Mouse (Mus musculus) forebrain, embryonic 10.5 days (tissue): ENCODE results near the gene Hsdl2. TPM values are rescaled to one million over a fixed set of nuclear protein-coding genes. Genes with fewer than 3 reads are reported as not detected.

ENCODE experiments used
- DNase-seq: peaks from one replicate; pipeline ENCODE4 v3.0.0-alpha.2; 2017; ENCODE audit warnings: low spot score; ENCODE audit errors: extremely low spot score
- H3K27ac ChIP-seq: fragments of 300-500 bp; sonication (generic); 2 replicates; pipeline ENCODE4 v1.5.1; 2016; ENCODE audit warnings: mild to moderate bottlenecking
- H3K27me3 ChIP-seq: fragments of 300-500 bp; sonication (generic); 2 replicates; pipeline ENCODE4 v1.6.1; 2016; ENCODE audit warnings: mild to moderate bottlenecking; ENCODE audit not compliant: poor library complexity, severe bottlenecking
- H3K36me3 ChIP-seq: fragments of 300-500 bp; sonication (generic); replicated peaks from 2 replicates; pipeline ENCODE4 v1.6.1; 2016; ENCODE audit warnings: mild to moderate bottlenecking, moderate library complexity
- H3K4me1 ChIP-seq: fragments of 300-500 bp; sonication (generic); 2 replicates; pipeline ENCODE4 v1.6.1; 2016
- H3K4me3 ChIP-seq: fragments of 300-500 bp; sonication (generic); 2 replicates; pipeline ENCODE4 v1.5.1; 2016; ENCODE audit warnings: mild to moderate bottlenecking, moderate library complexity
- H3K9me3 ChIP-seq: fragments of 300-500 bp; sonication (generic); 2 replicates; pipeline ENCODE4 v1.6.1; 2016; ENCODE audit warnings: mild to moderate bottlenecking, moderate library complexity
- whole genome bisulfite sequencing: fragments of 180-500 bp; shearing (Covaris S2); methylation state at CpG from one replicate; pipeline ENCODE4 v1.1.7; 2016; 5-methylcytosine and 5-hydroxymethylcytosine counted together
- polyA plus RNA-seq: library from polyadenylated mRNA; unstranded; fragments of >200 nt; fragmentation: Nextera tagmentation; extraction: Ambion mirVana; gene quantifications from 2 replicates; pipeline ENCODE4 v1.2.1, GENCODE M21; 2016

The Hsdl2 gene
- polyA plus RNA-seq, 1 experiment from 2014 or later = 18.8 TPM

GRCm38 (mm10) chr4:59572521-59573118 lies 8.7 kb upstream of the Hsdl2 start:
- no peaks in the 10 kb centered on the region for H3K9me3 ChIP-seq
- H3K4me1 ChIP-seq = no peaks in the 10 kb centered on the region
- H3K27me3 ChIP-seq = no peaks in the 10 kb centered on the region
- H3K4me3 ChIP-seq = no peak overlapping the region
- DNase-seq = no peak
- H3K36me3 ChIP-seq = no peaks in the 10 kb centered on the region
- 87% methylated on average over 11 of the region's 11 CpGs for whole genome bisulfite sequencing
- no peak overlapping the region for H3K27ac ChIP-seq

- H3K27me3 ChIP-seq = peaks cover 9% of the 10 kb centered on the region
- WGBS = 89% methylated on average over 11 of the region's 11 CpGs
- no peak overlapping the region for H3K4me3 ChIP-seq
- H3K36me3 ChIP-seq = no peaks in the 10 kb centered on the region
- no peak for DNase-seq
- peaks cover 4% of the 10 kb centered on the region for H3K4me1 ChIP-seq
- H3K9me3 ChIP-seq = no peaks in the 10 kb centered on the region
- H3K27ac ChIP-seq = no peak overlapping the region
These were observed 6.0 kb upstream of the Hsdl2 start for GRCm38 (mm10) chr4:59575184-59575958.

- H3K27me3 ChIP-seq = peaks cover 9% of the 10 kb centered on the region
- no peaks in the 10 kb centered on the region for H3K36me3 ChIP-seq
- H3K4me1 ChIP-seq = peaks cover 18% of the 10 kb centered on the region
- no peaks in the 10 kb centered on the region for H3K9me3 ChIP-seq
- under 1% methylated on average over 23 of the region's 23 CpGs for WGBS
- peak overlapping the region; percentile 83 for H3K27ac ChIP-seq
- DNase-seq = peak; percentile 34
- H3K4me3 ChIP-seq = peak overlapping the region; percentile 75
These were observed 675 bp upstream of the Hsdl2 start for GRCm38 (mm10) chr4:59580495-59581281.

- Histone ChIP-seq H3K9me3 (no peaks in the 10 kb centered on the region), H3K27ac (no peak overlapping the region), H3K4me3 (peak overlapping the region; percentile 75), H3K36me3 (no peaks in the 10 kb centered on the region), H3K27me3 (peaks cover 9% of the 10 kb centered on the region), H3K4me1 (peaks cover 18% of the 10 kb centered on the region)
- DNase-seq = no peak
- 31% methylated on average over 6 of the region's 6 CpGs for WGBS
These were observed 823 bp downstream of the Hsdl2 start for GRCm38 (mm10) chr4:59582186-59582585.

- H3K4me1 ChIP-seq = peaks cover 17% of the 10 kb centered on the region
- no peak overlapping the region for H3K4me3 ChIP-seq
- no peak for DNase-seq
- 80% methylated on average over 5 of the region's 5 CpGs for WGBS
- H3K27me3 ChIP-seq = no peaks in the 10 kb centered on the region
- H3K27ac ChIP-seq = no peak overlapping the region
- H3K9me3 ChIP-seq = no peaks in the 10 kb centered on the region
- no peaks in the 10 kb centered on the region for H3K36me3 ChIP-seq
These were observed 3.7 kb downstream of the Hsdl2 start for GRCm38 (mm10) chr4:59585097-59585496.

GRCm38 (mm10) chr4:59587215-59587871 lies 6.0 kb downstream of the Hsdl2 start:
- H3K4me3 ChIP-seq = no peak overlapping the region
- DNase-seq = no peak
- no peaks in the 10 kb centered on the region for H3K36me3 ChIP-seq
- H3K9me3 ChIP-seq = no peaks in the 10 kb centered on the region
- peaks cover under 1% of the 10 kb centered on the region; the same call in 1 of the 2 replicates for H3K4me1 ChIP-seq
- 81% methylated on average over 2 of the region's 2 CpGs for WGBS
- H3K27ac ChIP-seq = no peak overlapping the region
- H3K27me3 ChIP-seq = no peaks in the 10 kb centered on the region

GRCm38 (mm10) chr4:59587872-59588226 lies 6.5 kb downstream of the Hsdl2 start:
- no peak overlapping the region for H3K4me3 ChIP-seq
- H3K27me3 ChIP-seq = no peaks in the 10 kb centered on the region
- H3K36me3 ChIP-seq = no peaks in the 10 kb centered on the region
- no peak overlapping the region for H3K27ac ChIP-seq
- DNase-seq = no peak
- no peaks in the 10 kb centered on the region for H3K4me1 ChIP-seq
- 100% methylated on average over 1 of the region's 1 CpGs for WGBS
- H3K9me3 ChIP-seq = no peaks in the 10 kb centered on the region

GRCm38 (mm10) chr4:59594614-59595013 lies 13.3 kb downstream of the Hsdl2 start:
- Histone ChIP-seq H3K27me3 (no peaks in the 10 kb centered on the region), H3K9me3 (no peaks in the 10 kb centered on the region), H3K27ac (no peak overlapping the region), H3K4me1 (no peaks in the 10 kb centered on the region), H3K36me3 (no peaks in the 10 kb centered on the region), H3K4me3 (no peak overlapping the region)
- WGBS = 73% methylated on average over 2 of the region's 2 CpGs
- no peak for DNase-seq

GRCm38 (mm10) chr4:59596556-59596955 lies 15.2 kb downstream of the Hsdl2 start:
- Histone ChIP-seq H3K9me3 (no peaks in the 10 kb centered on the region), H3K27me3 (no peaks in the 10 kb centered on the region), H3K4me3 (no peak overlapping the region), H3K27ac (no peak overlapping the region), H3K4me1 (no peaks in the 10 kb centered on the region), H3K36me3 (no peaks in the 10 kb centered on the region)
- WGBS = 85% methylated on average over 2 of the region's 2 CpGs
- no peak for DNase-seq

- H3K4me1 ChIP-seq = no peaks in the 10 kb centered on the region
- no peak for DNase-seq
- WGBS = 91% methylated on average over 4 of the region's 4 CpGs
- H3K36me3 ChIP-seq = no peaks in the 10 kb centered on the region
- no peaks in the 10 kb centered on the region for H3K27me3 ChIP-seq
- no peaks in the 10 kb centered on the region for H3K9me3 ChIP-seq
- no peak overlapping the region for H3K27ac ChIP-seq
- H3K4me3 ChIP-seq = no peak overlapping the region
These were observed 21.3 kb downstream of the Hsdl2 start for GRCm38 (mm10) chr4:59602704-59603103.

GRCm38 (mm10) chr4:59604892-59605291 lies 23.5 kb downstream of the Hsdl2 start:
- Histone ChIP-seq H3K36me3 (no peaks in the 10 kb centered on the region), H3K27me3 (no peaks in the 10 kb centered on the region), H3K4me3 (no peak overlapping the region), H3K27ac (no peak overlapping the region), H3K4me1 (no peaks in the 10 kb centered on the region), H3K9me3 (no peaks in the 10 kb centered on the region)
- no peak for DNase-seq
- WGBS = 85% methylated on average over 3 of the region's 3 CpGs

- WGBS = 99% methylated on average over 3 of the region's 3 CpGs
- no peaks in the 10 kb centered on the region for H3K9me3 ChIP-seq
- H3K4me3 ChIP-seq = no peak overlapping the region
These were observed 24.1 kb downstream of the Hsdl2 start for GRCm38 (mm10) chr4:59605501-59605900.

More at GRCm38 (mm10) chr4:59605501-59605900, 24.1 kb downstream of the Hsdl2 start:
- Histone ChIP-seq H3K27ac (no peak overlapping the region), H3K36me3 (no peaks in the 10 kb centered on the region), H3K4me1 (no peaks in the 10 kb centered on the region), H3K27me3 (no peaks in the 10 kb centered on the region)
- no peak for DNase-seq
